Mouse (Mus musculus) heart, embryonic 10.5 days (tissue): Measurements from ENCODE around the gene Nphs1. TPM values are rescaled to one million over a fixed set of nuclear protein-coding genes. Genes with fewer than 3 reads are reported as not detected.

Experiments
- polyA plus RNA-seq: library from polyadenylated mRNA; unstranded; fragments of >200 nt; fragmentation: Nextera tagmentation; extraction: Ambion mirVana; gene quantifications from 2 replicates; pipeline ENCODE4 v1.2.1, GENCODE M21; 2016

Gene Nphs1
- polyA plus RNA-seq, 1 experiment from 2014 or later, result 0.55 TPM

Other genes with a start within 250 kb of the Nphs1 start
- 122 and 127 TPM in 2 replicates for gene Polr2i, start 226.4 kb upstream of the Nphs1 start, polyA plus RNA-seq
- 212 and 246 TPM in 2 replicates for gene Tbcb, start 226.0 kb upstream of the Nphs1 start, polyA plus RNA-seq
- gene Ovol3, start 222.6 kb upstream of the Nphs1 start, polyA plus RNA-seq, result not detected in 2 replicates
- gene Thap8, start 178.2 kb upstream of the Nphs1 start, polyA plus RNA-seq, result 0.29 and 0.43 TPM in 2 replicates
- gene Wdr62, start 177.9 kb upstream of the Nphs1 start, polyA plus RNA-seq, result 11.4 and 13.9 TPM in 2 replicates
- gene Clip3, start 166.6 kb upstream of the Nphs1 start, polyA plus RNA-seq, result 10.4 and 18.4 TPM in 2 replicates
- gene Alkbh6, start 149.6 kb upstream of the Nphs1 start, polyA plus RNA-seq, result 68.2 and 71.8 TPM in 2 replicates
- gene Syne4, start 143.5 kb upstream of the Nphs1 start, polyA plus RNA-seq, result 26.8 and 43.1 TPM in 2 replicates
- 2.5 and 3.2 TPM in 2 replicates for gene E130208F15Rik, start 136.6 kb upstream of the Nphs1 start, polyA plus RNA-seq
- gene Sdhaf1, start 134.4 kb upstream of the Nphs1 start, polyA plus RNA-seq, result 15.1 and 16.4 TPM in 2 replicates
- 1.3 and 2.0 TPM in 2 replicates for gene Lrfn3, start 95.5 kb upstream of the Nphs1 start, polyA plus RNA-seq
- 2.2 and 9.0 TPM in 2 replicates for gene Tyrobp, start 44.6 kb upstream of the Nphs1 start, polyA plus RNA-seq
- 0.35 TPM in 1 of 2 replicates, not detected in the other for gene Hcst, start 38.5 kb upstream of the Nphs1 start, polyA plus RNA-seq
- gene Nfkbid, start 36.6 kb upstream of the Nphs1 start, polyA plus RNA-seq, result 1.5 and 1.6 TPM in 2 replicates
- gene Aplp1, start 12.8 kb upstream of the Nphs1 start, polyA plus RNA-seq, result 44.3 and 50.4 TPM in 2 replicates
- 3.3 and 5.2 TPM in 2 replicates for gene Kirrel2, start 625 bp upstream of the Nphs1 start, polyA plus RNA-seq
- 0.30 and 3.0 TPM in 2 replicates for gene Prodh2, start 35.3 kb downstream of the Nphs1 start, polyA plus RNA-seq
- 8.5 and 9.0 TPM in 2 replicates for gene Arhgap33, start 76.7 kb downstream of the Nphs1 start, polyA plus RNA-seq
- 4.2 and 8.3 TPM in 2 replicates for gene Hspb6, start 93.9 kb downstream of the Nphs1 start, polyA plus RNA-seq
- 8.8 and 13.0 TPM in 2 replicates for gene Proser3, start 94.0 kb downstream of the Nphs1 start, polyA plus RNA-seq
- gene Lin37, start 101.5 kb downstream of the Nphs1 start, polyA plus RNA-seq, result 31.5 and 35.6 TPM in 2 replicates
- gene U2af1l4, start 105.0 kb downstream of the Nphs1 start, polyA plus RNA-seq, result 87.8 and 90.4 TPM in 2 replicates
- gene Gm49396, start 105.0 kb downstream of the Nphs1 start, polyA plus RNA-seq, result 9.9 and 12.3 TPM in 2 replicates
- gene Psenen, start 105.3 kb downstream of the Nphs1 start, polyA plus RNA-seq, result 112 and 124 TPM in 2 replicates
- gene Igflr1, start 107.1 kb downstream of the Nphs1 start, polyA plus RNA-seq, result 2.6 and 4.1 TPM in 2 replicates
- gene Kmt2b, start 130.4 kb downstream of the Nphs1 start, polyA plus RNA-seq, result 5.6 and 8.3 TPM in 2 replicates
- 0.19 and 0.27 TPM in 2 replicates for gene Zbtb32, start 140.6 kb downstream of the Nphs1 start, polyA plus RNA-seq
- gene Upk1a, start 154.5 kb downstream of the Nphs1 start, polyA plus RNA-seq, result 1.8 and 2.7 TPM in 2 replicates
- gene Cox6b1, start 167.8 kb downstream of the Nphs1 start, polyA plus RNA-seq, result 1,107 and 1,574 TPM in 2 replicates
- 5.5 and 5.9 TPM in 2 replicates for gene Etv2, start 177.5 kb downstream of the Nphs1 start, polyA plus RNA-seq
- 111 and 130 TPM in 2 replicates for gene Rbm42, start 192.0 kb downstream of the Nphs1 start, polyA plus RNA-seq
- gene Haus5, start 206.7 kb downstream of the Nphs1 start, polyA plus RNA-seq, result 51.3 and 59.8 TPM in 2 replicates
- gene Pmis2, start 213.3 kb downstream of the Nphs1 start, polyA plus RNA-seq, result not detected in 2 replicates
- 0.48 and 1.1 TPM in 2 replicates for gene 2200002J24Rik, start 240.6 kb downstream of the Nphs1 start, polyA plus RNA-seq